In the genomic region with DNA sequence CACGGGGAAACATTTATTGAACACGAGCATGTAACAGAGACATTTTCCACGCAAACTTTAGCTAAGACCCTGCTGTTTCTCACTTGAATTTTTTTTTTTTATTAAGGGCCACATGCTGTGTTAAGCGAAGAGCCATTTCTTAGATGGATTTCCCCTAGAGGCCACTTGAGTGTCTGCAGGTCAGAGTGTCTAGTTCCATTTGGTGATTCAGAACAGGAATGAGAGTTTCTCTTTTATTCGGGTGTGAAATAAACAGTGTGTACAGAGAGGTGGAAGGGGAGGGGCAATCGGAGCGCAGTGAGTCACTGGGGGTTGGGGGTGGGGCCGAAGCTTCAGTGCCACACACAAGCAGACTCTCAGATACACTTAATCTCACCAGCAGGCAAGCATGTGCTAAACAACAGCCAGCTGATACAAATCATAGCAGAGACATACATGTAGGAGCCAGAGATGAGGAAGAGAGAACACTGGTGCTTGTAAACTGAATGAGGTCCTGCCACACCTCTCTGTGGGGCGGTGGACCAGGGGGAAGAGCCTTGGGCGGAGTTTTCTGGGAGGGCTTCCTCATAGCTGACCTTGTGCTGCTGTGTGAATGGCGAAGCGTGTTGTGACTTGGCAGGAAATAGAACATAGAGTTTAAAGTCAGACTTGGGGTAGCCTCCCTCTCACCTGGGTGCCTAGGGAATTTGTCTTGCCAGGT, we compare ENCODE assay signal across 8 mouse cellular contexts. TPM values are rescaled to one million over a fixed set of nuclear protein-coding genes. Genes with fewer than 3 reads are reported as not detected.
DNase-seq lines count a peak whose midpoint lies in the region; ATAC-seq lines count a peak whose summit lies in the region.
"Had no signal": no experiment of that assay in that cellular context is flagged by ENCODE, and none has a peak within 500 bp of the region (broad histone marks: within the 10 kb centered on the region; RNA-seq: fewer than 3 reads in every experiment).

No protein-coding gene starts in this region.

- H3K4me2 ChIP-seq in neural tube, embryonic 14.5 days (ENCODE audit: low read depth, low read length), result no peak overlapping the region
- peak overlapping the region; percentile 34 for H3K4me2 ChIP-seq in intestine, embryonic 16.5 days (ENCODE audit: low read depth, low read length)
- H3K4me2 ChIP-seq: embryonic facial prominence, embryonic 12.5 days had no signal

- 55% methylated on average over 12 of the region's 12 CpGs for WGBS in neural tube, embryonic 14.5 days
- 49% methylated on average over 12 of the region's 12 CpGs for WGBS in intestine, embryonic 16.5 days

- DNase-seq in neural tube, embryonic 10.5 days (ENCODE audit: extremely low spot score, low spot score), result no peak
- peak; percentile 6 for DNase-seq in adipocyte (ENCODE audit: low spot score)
- peak; percentile 47 for DNase-seq in urinary bladder, adult 2 months (ENCODE audit: low spot score)
- DNase-seq in ovary, postnatal 36 days (ENCODE audit: low spot score), result no peak
- no peak for DNase-seq in cerebellum, postnatal 36 days

- H3K36me3 ChIP-seq in neural tube, embryonic 14.5 days (ENCODE audit: control insufficient read depth, insufficient read depth, low read length), result no peaks in the 10 kb centered on the region
- H3K36me3 ChIP-seq in intestine, embryonic 16.5 days (ENCODE audit: control insufficient read depth, insufficient read depth, low read length), result no peaks in the 10 kb centered on the region
- H3K36me3 ChIP-seq: embryonic facial prominence, embryonic 12.5 days had no signal

- H3K9ac ChIP-seq in neural tube, embryonic 14.5 days (replicated peaks; ENCODE audit: low read depth, low read length), result no peak overlapping the region
- no peak overlapping the region for H3K9ac ChIP-seq in intestine, embryonic 16.5 days (ENCODE audit: low read depth, low read length)
- H3K9ac ChIP-seq: embryonic facial prominence, embryonic 12.5 days had no signal

- H3K4me3 ChIP-seq in neural tube, embryonic 14.5 days (ENCODE audit: low read depth, low read length), result no peak overlapping the region
- no peak overlapping the region for H3K4me3 ChIP-seq in intestine, embryonic 16.5 days (ENCODE audit: low read length)
- H3K4me3 ChIP-seq: embryonic facial prominence, embryonic 12.5 days had no signal

- 0 out of 2 replicates have a peak, but pooled peaks have one; percentile 22 for ATAC-seq in neural tube, embryonic 14.5 days (ENCODE audit: low read depth)
- peak; percentile 40 for ATAC-seq in intestine, embryonic 16.5 days

- H3K9me3 ChIP-seq in neural tube, embryonic 14.5 days (ENCODE audit: control insufficient read depth, low read length), result no peaks in the 10 kb centered on the region
- H3K9me3 ChIP-seq in intestine, embryonic 16.5 days (ENCODE audit: control insufficient read depth, low read length), result no peaks in the 10 kb centered on the region
- H3K9me3 ChIP-seq: embryonic facial prominence, embryonic 12.5 days had no signal

- peaks cover 10% of the 10 kb centered on the region for H3K4me1 ChIP-seq in neural tube, embryonic 14.5 days (ENCODE audit: control insufficient read depth, insufficient read depth, low read length)
- H3K4me1 ChIP-seq in intestine, embryonic 16.5 days (ENCODE audit: control insufficient read depth, insufficient read depth, low read length), result peaks cover 10% of the 10 kb centered on the region

- H3K27me3 ChIP-seq in neural tube, embryonic 14.5 days (ENCODE audit: control insufficient read depth, insufficient read depth, low read length), result peaks cover 24% of the 10 kb centered on the region
- peaks cover 22% of the 10 kb centered on the region for H3K27me3 ChIP-seq in intestine, embryonic 16.5 days (replicated peaks; ENCODE audit: control insufficient read depth, insufficient read depth, low read length)

- H3K27ac ChIP-seq in neural tube, embryonic 14.5 days (ENCODE audit: low read depth, low read length), result no peak overlapping the region
- H3K27ac ChIP-seq in intestine, embryonic 16.5 days (ENCODE audit: low read length), result no peak overlapping the region
- H3K27ac ChIP-seq: embryonic facial prominence, embryonic 12.5 days had no signal

RNA-seq across cellular contexts. Expression of a gene that starts 3.3 kb away (rescaled TPM):
- 1.0 and 1.8 TPM in 2 replicates for polyA plus RNA-seq in neural tube, embryonic 14.5 days (2014; fragmentation: Nextera tagmentation; extraction: Ambion mirVana)
- 0.70 and 0.91 TPM in 2 replicates for polyA plus RNA-seq in intestine, embryonic 16.5 days (2015; fragmentation: Nextera tagmentation; extraction: Ambion mirVana)
- 1.7 and 2.7 TPM in 2 replicates for polyA plus RNA-seq in urinary bladder, adult 2 months (2012; rRNA removed)

Comparison
In these comparisons a context has a peak if more than half of its experiments do, and no peak if none do; other contexts are left out.
1. DNase-seq: peak in adipocyte (single experiment) and urinary bladder, adult 2 months (single experiment); none in neural tube, embryonic 10.5 days (single experiment), ovary, postnatal 36 days (single experiment) and cerebellum, postnatal 36 days (0 of 2).